Mouse (Mus musculus): Measurements from ENCODE around the gene Rab22a. TPM values are rescaled to one million over a fixed set of nuclear protein-coding genes. Genes with fewer than 3 reads are reported as not detected.

Gene Rab22a
- polyA plus RNA-seq, 1 experiment: 8.1 TPM

DNA sequence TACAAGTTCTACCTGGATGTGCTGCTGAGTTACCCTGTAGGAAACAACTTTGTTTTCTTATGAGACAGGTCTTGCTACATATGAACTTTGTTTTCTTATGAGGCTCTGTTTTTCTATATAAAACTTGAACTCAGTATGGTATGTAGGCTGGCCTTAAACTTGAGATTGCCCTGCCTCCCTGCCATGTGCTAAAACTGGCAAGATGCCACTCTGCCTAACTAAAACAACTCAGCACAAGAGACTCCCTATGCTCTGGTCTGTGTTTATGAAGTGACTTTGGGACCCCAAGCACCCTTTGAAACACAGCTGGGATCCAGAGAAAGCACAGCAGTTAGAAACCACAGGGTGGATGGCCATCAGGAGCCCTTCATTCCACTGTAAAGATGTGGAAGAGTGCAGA, 18.2 kb upstream of the Rab22a start:
- TF ChIP-seq POLR2A (IDR thresholded peaks at IDR 0.05; ENCODE audit: borderline replicate concordance, control insufficient read depth, low read depth, low read length): no peak
- TF ChIP-seq CTCF (IDR thresholded peaks at IDR 0.05; ENCODE audit: control insufficient read depth, insufficient read depth, low read length): no peak
- Histone ChIP-seq H3K27ac (ENCODE audit: control insufficient read depth, insufficient read depth, low read depth, low read length, poor library complexity) (no peak overlapping the region), H3K4me3 (replicated peaks; ENCODE audit: control insufficient read depth, low read depth, low read length) (no peak overlapping the region), H3K4me1 (ENCODE audit: control insufficient read depth, insufficient read depth, low read length) (no peaks in the 10 kb centered on the region)

DNA sequence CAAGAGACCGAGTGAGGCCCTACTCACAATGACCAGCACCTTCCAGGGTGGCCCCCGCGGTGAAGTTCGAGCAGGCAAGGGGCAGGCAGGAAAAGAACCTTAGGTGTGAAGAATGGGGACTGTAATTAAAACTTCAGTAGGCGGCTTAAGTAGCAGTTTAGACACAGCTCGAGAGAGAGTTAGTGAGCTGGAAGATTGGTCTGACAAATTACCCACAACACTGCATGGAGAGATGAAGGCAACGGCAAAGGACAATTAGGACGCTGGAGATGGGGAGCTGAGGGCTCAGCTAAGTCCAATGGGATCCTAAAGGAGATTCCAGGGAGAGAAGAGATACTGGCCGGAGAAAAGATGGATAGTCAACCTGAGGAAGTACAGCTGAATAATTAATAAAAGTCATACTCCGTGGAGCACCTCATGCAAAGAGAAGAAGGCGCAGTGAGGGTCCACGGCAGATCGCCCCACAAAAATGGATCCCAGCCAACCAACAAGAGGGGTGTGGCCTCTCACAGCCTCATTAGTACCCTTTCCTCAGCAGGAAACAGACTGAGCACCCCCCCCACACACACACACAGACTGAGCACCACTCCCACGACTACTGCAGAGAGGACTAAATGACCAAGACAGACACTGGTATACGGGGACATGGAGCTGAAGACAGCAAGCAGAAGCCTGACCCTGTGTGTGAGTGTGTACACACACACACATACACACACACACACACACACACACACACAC, 17.1 kb upstream of the Rab22a start:
- TF ChIP-seq CTCF (IDR thresholded peaks at IDR 0.05; ENCODE audit: control insufficient read depth, insufficient read depth, low read length) (no peak), POLR2A (IDR thresholded peaks at IDR 0.05; ENCODE audit: borderline replicate concordance, control insufficient read depth, low read depth, low read length) (no peak)
- no peaks in the 10 kb centered on the region for H3K4me1 ChIP-seq (ENCODE audit: control insufficient read depth, insufficient read depth, low read length)
- no peak overlapping the region for H3K4me3 ChIP-seq (replicated peaks; ENCODE audit: control insufficient read depth, low read depth, low read length)
- H3K27ac ChIP-seq (ENCODE audit: control insufficient read depth, insufficient read depth, low read depth, low read length, poor library complexity): no peak overlapping the region
- WGBS: 83% methylated on average over 15 of the region's 15 CpGs

DNA sequence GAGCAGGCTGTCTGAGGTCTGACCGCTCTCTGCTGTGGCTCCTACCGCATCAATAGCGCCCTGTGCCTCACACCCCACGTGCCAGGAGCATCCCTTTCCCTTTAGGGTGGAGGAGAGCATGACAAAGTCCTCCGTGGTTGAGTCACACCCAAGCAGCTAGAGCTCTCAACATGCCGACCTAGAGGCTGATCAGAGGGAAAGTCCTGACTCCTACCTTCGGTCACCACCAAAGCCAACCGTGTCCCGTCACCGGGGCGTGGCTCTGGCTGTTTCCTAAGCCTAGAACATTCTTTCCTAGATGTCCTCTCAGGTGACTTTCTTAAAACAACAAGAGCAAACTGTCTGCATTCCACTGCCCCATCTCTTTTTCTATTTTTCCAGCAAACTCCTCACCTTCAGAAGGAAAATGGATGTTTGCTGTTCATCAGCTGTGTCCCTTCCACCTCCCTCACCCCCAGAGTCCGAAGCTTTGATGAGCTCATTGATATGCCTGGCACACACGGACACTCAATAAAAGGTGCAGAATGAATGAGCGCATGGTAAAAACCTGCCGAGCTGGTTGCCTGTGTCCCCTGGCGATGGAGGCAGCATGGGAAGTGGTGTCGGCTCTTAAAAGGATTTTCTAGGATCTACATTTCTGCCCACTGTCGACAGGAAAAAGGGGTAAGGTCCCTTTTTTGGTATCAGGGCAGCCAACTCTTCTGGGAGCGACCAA, 12.2 kb upstream of the Rab22a start:
- no peak overlapping the region for H3K27ac ChIP-seq (ENCODE audit: control insufficient read depth, insufficient read depth, low read depth, low read length, poor library complexity)
- H3K4me3 ChIP-seq (replicated peaks; ENCODE audit: control insufficient read depth, low read depth, low read length): no peak overlapping the region
- H3K4me1 ChIP-seq (ENCODE audit: control insufficient read depth, insufficient read depth, low read length): no peaks in the 10 kb centered on the region
- 86% methylated on average over 19 of the region's 19 CpGs for WGBS
- TF ChIP-seq CTCF (IDR thresholded peaks at IDR 0.05; ENCODE audit: control insufficient read depth, insufficient read depth, low read length) (no peak), POLR2A (IDR thresholded peaks at IDR 0.05; ENCODE audit: borderline replicate concordance, control insufficient read depth, low read depth, low read length) (no peak)

DNA sequence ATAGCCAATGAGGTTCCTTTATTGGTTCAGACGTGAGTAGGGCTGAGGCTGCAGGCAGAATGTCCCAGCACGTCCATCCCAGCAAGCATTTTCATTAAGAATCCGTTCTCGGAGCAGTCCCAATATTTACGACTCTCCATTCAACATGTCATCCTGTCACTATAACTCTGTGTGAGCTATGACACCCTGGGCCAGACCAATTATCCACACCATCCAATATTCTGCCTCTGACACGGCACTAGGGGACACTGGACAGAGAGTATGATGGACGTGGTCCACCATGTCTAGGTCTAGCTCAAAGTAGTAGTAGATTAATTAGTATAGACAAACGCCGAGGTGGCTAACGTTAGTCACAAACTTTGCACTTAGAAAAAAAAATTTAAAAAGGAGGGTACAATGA, 9.8 kb upstream of the Rab22a start:
- TF ChIP-seq CTCF (IDR thresholded peaks at IDR 0.05; ENCODE audit: control insufficient read depth, insufficient read depth, low read length): no peak
- no peak for TF ChIP-seq POLR2A (IDR thresholded peaks at IDR 0.05; ENCODE audit: borderline replicate concordance, control insufficient read depth, low read depth, low read length)
- no peak overlapping the region for H3K4me3 ChIP-seq (replicated peaks; ENCODE audit: control insufficient read depth, low read depth, low read length)
- H3K4me1 ChIP-seq (ENCODE audit: control insufficient read depth, insufficient read depth, low read length): no peaks in the 10 kb centered on the region
- no peak overlapping the region for H3K27ac ChIP-seq (ENCODE audit: control insufficient read depth, insufficient read depth, low read depth, low read length, poor library complexity)
- WGBS: 87% methylated on average over 10 of the region's 10 CpGs

DNA sequence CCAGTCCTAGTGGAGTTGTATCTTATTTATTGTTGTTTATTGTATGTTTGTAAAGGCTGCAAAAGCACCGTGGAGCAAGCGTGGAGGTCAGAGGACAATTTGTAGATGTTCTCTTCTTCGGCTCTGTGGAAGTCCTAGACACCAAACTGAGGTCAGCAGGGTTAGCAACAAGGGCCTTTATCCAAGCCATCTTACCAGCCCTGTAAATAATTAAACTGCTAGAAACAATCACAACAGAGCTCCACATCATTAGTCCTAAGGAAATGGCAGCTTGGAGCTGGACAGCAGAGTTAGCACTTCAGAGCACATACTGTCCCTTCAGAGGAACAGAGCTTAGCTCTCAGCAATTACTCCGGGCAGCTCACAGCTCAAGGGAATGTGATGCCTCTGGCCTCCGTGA, 6.0 kb upstream of the Rab22a start:
- no peak overlapping the region for H3K4me3 ChIP-seq (replicated peaks; ENCODE audit: control insufficient read depth, low read depth, low read length)
- TF ChIP-seq CTCF (IDR thresholded peaks at IDR 0.05; ENCODE audit: control insufficient read depth, insufficient read depth, low read length) (no peak), POLR2A (IDR thresholded peaks at IDR 0.05; ENCODE audit: borderline replicate concordance, control insufficient read depth, low read depth, low read length) (no peak)
- WGBS: 89% methylated on average over 5 of the region's 5 CpGs
- H3K27ac ChIP-seq (ENCODE audit: control insufficient read depth, insufficient read depth, low read depth, low read length, poor library complexity): no peak overlapping the region
- H3K4me1 ChIP-seq (ENCODE audit: control insufficient read depth, insufficient read depth, low read length): peaks cover 2% of the 10 kb centered on the region; the same call in 1 of the 2 replicates

DNA sequence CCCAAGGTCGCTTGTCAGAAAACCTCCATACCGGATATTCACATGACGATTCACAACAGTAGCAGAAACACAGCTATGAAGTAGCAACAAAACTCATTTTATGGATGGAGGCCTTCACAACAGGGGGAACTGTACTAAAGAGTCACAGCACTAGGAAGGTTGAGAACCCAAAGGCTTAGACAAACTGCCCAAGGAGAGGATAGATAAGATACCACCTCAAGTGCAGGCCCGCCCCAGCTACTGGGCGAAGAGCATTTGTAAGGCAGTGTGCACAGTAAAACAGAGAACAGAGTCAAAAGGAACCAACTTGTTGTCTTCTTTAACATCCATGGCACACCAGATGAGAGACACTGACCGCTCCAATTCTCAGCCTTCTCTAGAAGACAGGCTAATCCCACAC, 1.8 kb upstream of the Rab22a start:
- WGBS: 70% methylated on average over 6 of the region's 6 CpGs
- Histone ChIP-seq H3K4me1 (ENCODE audit: control insufficient read depth, insufficient read depth, low read length) (peaks cover 4% of the 10 kb centered on the region; the same call in 1 of the 2 replicates), H3K4me3 (replicated peaks; ENCODE audit: control insufficient read depth, low read depth, low read length) (no peak overlapping the region), H3K27ac (ENCODE audit: control insufficient read depth, insufficient read depth, low read depth, low read length, poor library complexity) (no peak overlapping the region)
- no peak for TF ChIP-seq CTCF (IDR thresholded peaks at IDR 0.05; ENCODE audit: control insufficient read depth, insufficient read depth, low read length)
- TF ChIP-seq POLR2A (IDR thresholded peaks at IDR 0.05; ENCODE audit: borderline replicate concordance, control insufficient read depth, low read depth, low read length): no peak

DNA sequence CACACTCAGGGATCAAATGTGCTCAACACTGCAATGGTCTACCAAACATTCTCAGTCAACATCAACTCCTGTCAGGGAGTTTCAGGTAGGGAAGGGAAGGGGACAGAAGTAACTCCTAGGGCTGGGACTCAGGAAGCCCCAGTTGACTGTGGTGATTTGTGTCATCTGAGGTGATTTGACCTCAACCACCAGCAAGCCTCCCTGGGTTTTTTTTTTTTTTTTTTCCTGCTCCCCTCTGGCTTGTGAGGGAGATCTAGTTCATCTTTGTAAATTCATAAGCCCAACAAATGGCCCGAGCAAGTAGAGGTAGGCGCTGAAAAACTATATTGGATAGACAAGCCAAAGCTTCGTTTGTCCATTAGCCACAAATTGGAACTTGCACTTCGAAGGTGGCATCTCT, 1.0 kb upstream of the Rab22a start:
- Histone ChIP-seq H3K4me1 (ENCODE audit: control insufficient read depth, insufficient read depth, low read length) (peaks cover 4% of the 10 kb centered on the region; the same call in 1 of the 2 replicates), H3K27ac (ENCODE audit: control insufficient read depth, insufficient read depth, low read depth, low read length, poor library complexity) (no peak overlapping the region), H3K4me3 (replicated peaks; ENCODE audit: control insufficient read depth, low read depth, low read length) (no peak overlapping the region)
- TF ChIP-seq CTCF (IDR thresholded peaks at IDR 0.05; ENCODE audit: control insufficient read depth, insufficient read depth, low read length): no peak
- no peak for TF ChIP-seq POLR2A (IDR thresholded peaks at IDR 0.05; ENCODE audit: borderline replicate concordance, control insufficient read depth, low read depth, low read length)
- WGBS: 84% methylated on average over 4 of the region's 4 CpGs

DNA sequence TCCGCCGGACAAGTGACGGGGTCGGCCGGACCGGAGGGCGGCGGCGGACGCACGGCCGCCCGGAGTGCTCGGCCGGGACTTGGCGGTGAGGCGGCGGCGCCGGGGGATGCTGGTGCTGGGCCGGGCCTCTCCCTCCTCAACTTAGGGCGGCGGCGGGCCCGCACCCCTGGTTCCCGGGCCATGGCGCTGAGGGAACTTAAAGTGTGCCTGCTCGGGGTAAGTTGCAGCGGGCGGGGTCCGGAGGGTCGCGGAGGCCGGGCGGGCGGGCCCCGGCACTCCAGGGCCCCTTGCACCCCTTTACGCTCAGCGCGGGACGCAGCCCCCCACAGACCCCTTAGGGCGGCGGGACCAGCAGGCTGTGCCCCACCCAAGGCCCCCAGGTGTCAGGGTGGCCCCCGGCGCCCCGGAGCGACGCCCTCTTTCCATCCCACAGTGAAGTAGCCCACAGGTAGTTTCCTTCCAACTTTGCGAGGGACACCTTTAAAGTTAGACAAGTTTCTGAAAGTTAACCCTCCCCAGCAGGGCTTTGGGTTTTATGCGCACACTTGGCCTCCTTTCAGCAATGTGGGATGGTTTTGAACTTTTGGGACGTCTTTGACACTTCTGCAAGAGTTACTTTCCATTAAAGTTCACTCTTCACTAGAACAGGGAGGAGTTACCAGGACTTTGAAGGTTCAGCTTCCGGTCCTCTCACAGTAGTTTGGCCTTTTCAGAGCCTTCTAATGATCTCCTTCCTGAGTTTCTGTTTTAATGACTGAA, 545 bp downstream of the Rab22a start:
- Histone ChIP-seq H3K4me1 (ENCODE audit: control insufficient read depth, insufficient read depth, low read length) (peaks cover 4% of the 10 kb centered on the region; the same call in 1 of the 2 replicates), H3K4me3 (replicated peaks; ENCODE audit: control insufficient read depth, low read depth, low read length) (peak overlapping the region; percentile 65), H3K27ac (ENCODE audit: control insufficient read depth, insufficient read depth, low read depth, low read length, poor library complexity) (peak overlapping the region; percentile 75)
- no peak for TF ChIP-seq POLR2A (IDR thresholded peaks at IDR 0.05; ENCODE audit: borderline replicate concordance, control insufficient read depth, low read depth, low read length)
- TF ChIP-seq CTCF (IDR thresholded peaks at IDR 0.05; ENCODE audit: control insufficient read depth, insufficient read depth, low read length): no peak
- WGBS: under 1% methylated on average over 52 of the region's 52 CpGs
